Mouse (Mus musculus): ENCODE measurements around the gene Ube2dnl2. TPM values are rescaled to one million over a fixed set of nuclear protein-coding genes. Genes with fewer than 3 reads are reported as not detected.

The Ube2dnl2 gene
- total RNA-seq, 1 experiment, result not detected

DNA sequence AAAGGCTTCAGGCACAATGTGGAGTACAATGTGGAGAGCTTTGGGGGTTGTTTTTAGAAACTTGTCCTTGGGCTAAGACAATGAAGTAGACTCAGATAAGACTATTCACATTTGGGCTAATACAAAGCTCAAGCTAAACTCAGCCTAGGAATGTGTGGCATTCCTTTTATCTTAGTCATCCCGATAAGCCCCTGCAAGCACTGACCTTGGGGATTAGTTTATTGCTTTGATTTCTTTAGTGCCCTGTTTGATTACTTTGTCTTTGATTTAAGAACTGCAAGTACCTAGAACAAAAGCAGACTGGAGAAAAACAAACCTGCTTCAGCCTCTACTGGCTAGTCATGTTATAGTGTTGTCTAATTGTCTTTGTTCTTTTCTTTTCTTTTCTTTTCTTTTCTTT lies 47.7 kb downstream of the Ube2dnl2 start:
- no peak for TF ChIP-seq MAFK (IDR thresholded peaks at IDR 0.05; ENCODE audit: insufficient read depth, low read depth, low read length)
- no peak for TF ChIP-seq ZNF384 (IDR thresholded peaks at IDR 0.05; ENCODE audit: low read depth, low read length)
- no peak for TF ChIP-seq HCFC1 (IDR thresholded peaks at IDR 0.05; ENCODE audit: borderline replicate concordance, insufficient read depth, low read length)
- TF ChIP-seq CHD2 (IDR thresholded peaks at IDR 0.05; ENCODE audit: low read depth, low read length), result no peak
- no peak for TF ChIP-seq ZC3H11A (IDR thresholded peaks at IDR 0.05; ENCODE audit: borderline replicate concordance, low read depth, low read length)
- no peak overlapping the region for H3K4me3 ChIP-seq (ENCODE audit: insufficient read depth in 1 of 2, low read depth in 1 of 2, low read length in 2 of 2, poor library complexity in 1 of 2, severe bottlenecking in 1 of 2)
- peak; percentile 22 for DNase-seq (ENCODE audit: low read depth, low spot score)
- H3K9ac ChIP-seq (ENCODE audit: insufficient read depth, low read depth, low read length, poor library complexity, severe bottlenecking), result no peak overlapping the region
- no peak overlapping the region for H3K27ac ChIP-seq (ENCODE audit: insufficient read depth, low read depth, low read length, poor library complexity, severe bottlenecking)
- in situ Hi-C loops (cut with MboI; ENCODE audit: low sequenced_read_pairs in 2 of 2, unreplicated experiment in 2 of 2), result no loop called here
- no peaks in the 10 kb centered on the region for H3K9me3 ChIP-seq (ENCODE audit: control insufficient read depth, insufficient read depth, low read depth, low read length)
- H3K36me3 ChIP-seq (ENCODE audit: control insufficient read depth, insufficient read depth, low read length, poor library complexity, severe bottlenecking), result no peaks in the 10 kb centered on the region
- H3K4me1 ChIP-seq (ENCODE audit: control insufficient read depth in 2 of 2, insufficient read depth in 2 of 2, low read length in 2 of 2, poor library complexity in 1 of 2), result no peaks in the 10 kb centered on the region

Other genes starting within 250 kb of the Ube2dnl2 start
- 0.79 and 1.3 TPM in 2 replicates for gene Ube2dnl1, start 2.6 kb upstream of the Ube2dnl2 start, total RNA-seq (2012; rRNA removed)